Mouse (Mus musculus) G1E (cell line): ENCODE measurements around the gene Cct4.

ENCODE experiments used
- CTCF ChIP-seq: IDR thresholded peaks from 2 replicates; pipeline ENCODE4 v1.5.1; 2012; ENCODE audit warnings: low read depth, low read length, inconsistent platforms, mixed read lengths
- GATA1 ChIP-seq: IDR thresholded peaks from 2 replicates; pipeline ENCODE4 v1.6.1; 2012; ENCODE audit warnings: borderline replicate concordance, low read length, inconsistent platforms, mixed read lengths
- GATA2 ChIP-seq: IDR thresholded peaks from 2 replicates; pipeline ENCODE4 v1.6.1; 2012; ENCODE audit warnings: low read depth, low read length, inconsistent platforms, borderline replicate concordance
- POLR2AphosphoS5 ChIP-seq: IDR thresholded peaks from 2 replicates; pipeline ENCODE4 v1.6.1; 2012; ENCODE audit warnings: low read depth, low read length, inconsistent platforms; ENCODE audit not compliant: insufficient replicate concordance
- TAL1 ChIP-seq: conservative IDR thresholded peaks from 2 replicates; pipeline ENCODE4 v1.6.1; 2012; ENCODE audit warnings: low read depth, low read length, inconsistent platforms, mixed read lengths

- TF ChIP-seq TAL1: no peak
- TF ChIP-seq CTCF: no peak
- no peak for TF ChIP-seq GATA1
- no peak for TF ChIP-seq POLR2AphosphoS5
- TF ChIP-seq GATA2: no peak
These were observed 37.7 kb upstream of the Cct4 start for GRCm38 (mm10) chr11:22952668-22953067.
